Mouse (Mus musculus) CH12F3 (cell line): ENCODE measurements around the gene AL731706.1.
"Not testable (repeated sequence)": the region's sequence is repeated elsewhere in the genome, so short reads cannot be mapped to it uniquely, and the experiment has no call there.

Source experiments
- in situ Hi-C: fragments of 300-500 bp; cut with MboI; formaldehyde crosslinking; loops from 2 replicates; pipeline ENCODE4 v1.14.3; 2020; ENCODE audit warnings: low sequenced_read_pairs

AL731706.1 gene

DNA sequence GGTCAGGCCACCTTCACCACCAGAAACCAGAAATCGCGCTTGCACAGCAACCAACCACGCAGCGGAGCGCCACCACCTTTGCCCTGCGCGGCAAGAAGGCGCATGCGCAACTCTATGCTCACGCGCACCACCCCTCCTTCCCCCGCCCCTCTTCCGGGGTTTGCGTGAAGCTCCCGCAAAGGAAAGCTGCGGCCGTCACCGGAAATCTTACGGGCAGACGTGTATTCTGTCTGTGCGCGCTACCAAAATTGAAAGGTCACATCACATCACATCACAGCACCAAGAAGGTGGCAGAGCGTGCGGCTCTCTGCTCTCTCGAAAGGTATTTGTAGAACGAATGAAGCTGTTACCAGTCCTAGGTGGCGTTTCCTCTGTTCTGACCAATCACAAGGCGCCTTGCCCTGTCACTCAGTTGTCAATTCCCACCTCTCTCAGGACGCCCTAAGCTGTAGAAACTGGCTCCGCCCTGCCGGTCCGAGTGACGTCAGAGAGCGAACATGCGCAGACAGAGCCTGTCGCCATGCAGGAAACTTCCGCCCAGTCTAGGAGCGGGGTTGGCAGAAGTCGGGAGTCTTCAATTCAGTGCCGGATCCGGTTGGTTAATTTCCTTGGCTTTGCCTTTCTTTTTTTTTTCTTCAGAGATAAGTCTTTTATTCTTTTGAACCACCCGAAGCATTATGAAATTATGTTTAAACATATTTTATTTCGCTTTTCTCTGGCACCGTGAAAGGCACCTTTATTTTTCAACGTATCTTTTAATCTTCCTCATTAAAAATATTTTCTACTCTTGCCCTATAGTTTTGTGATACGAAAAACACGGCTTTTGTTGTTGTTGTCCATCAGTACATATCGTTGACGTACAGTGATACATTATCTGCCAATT is at the start of gene AL731706.1, which contains the start of the genes Slx4ip and Mkks:
AL731706.1 (minus strand) TSS at position 322 of the 883 bp plus-strand sequence.
Slx4ip (plus strand) TSS at position 151 of the 883 bp plus-strand sequence.
Mkks (minus strand) TSS at position 322 of the 883 bp plus-strand sequence.
- in situ Hi-C loops, result no loop called here

DNA sequence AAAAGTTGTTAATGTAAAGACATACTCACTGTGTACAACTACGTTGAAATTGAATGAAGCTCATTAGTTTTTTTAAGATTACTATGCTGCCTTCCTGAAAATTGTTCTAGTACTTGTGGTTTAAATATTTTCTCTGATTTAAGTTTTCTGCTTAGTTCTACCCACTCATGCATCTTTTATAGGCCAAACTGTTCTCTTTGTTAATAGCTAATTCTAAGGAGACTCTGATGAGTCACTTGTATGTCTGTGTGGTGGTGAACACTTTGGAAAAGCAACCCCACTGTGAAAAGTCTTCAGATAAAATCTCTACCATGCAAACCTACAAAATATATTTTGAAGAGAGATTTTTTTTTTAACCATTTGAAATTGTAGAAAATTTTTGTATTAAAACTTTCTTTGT is 47.1 kb upstream of the AL731706.1 start:
- in situ Hi-C loops, result no loop called here

DNA sequence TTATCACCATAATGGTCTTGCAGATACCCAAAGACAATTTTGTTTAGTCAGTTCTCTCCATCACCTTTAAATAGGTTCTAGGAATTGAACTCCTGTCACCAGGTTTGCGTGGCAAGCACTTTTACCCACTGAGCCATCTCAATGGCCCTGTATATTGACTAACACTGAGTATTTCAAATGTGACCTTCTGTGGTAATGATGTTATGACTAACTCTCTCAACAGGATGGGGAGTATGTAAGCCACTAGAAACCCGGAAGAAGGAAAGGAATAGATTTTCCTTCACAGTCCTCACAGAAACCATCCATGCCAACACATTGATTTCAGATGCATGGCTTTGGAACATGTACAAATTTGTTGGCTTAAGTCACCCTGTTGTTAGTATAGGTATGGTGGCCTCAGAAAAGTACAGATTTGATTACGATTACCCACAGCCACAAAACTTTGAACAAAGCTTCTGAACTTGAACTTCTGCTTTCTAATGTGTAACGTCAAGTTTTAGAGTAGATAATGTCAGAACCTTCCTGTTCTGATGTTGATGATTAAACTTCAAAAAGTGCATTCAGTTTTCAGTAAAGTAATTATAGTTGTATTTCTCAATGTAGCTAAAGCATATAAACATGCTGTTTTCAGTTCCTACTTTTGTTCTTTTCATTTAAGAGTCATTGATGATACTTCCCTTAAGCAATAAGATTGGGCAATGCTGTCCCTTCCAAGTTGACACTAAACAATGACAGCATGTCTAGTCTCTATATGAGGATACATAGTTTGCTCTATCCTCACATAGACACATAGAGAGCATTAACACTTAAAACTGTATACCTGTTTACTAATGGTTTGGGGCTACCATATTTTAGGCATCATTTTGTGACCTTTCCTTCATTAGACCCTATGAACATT is 45.5 kb upstream of the AL731706.1 start:
- in situ Hi-C loops, result no loop called here

DNA sequence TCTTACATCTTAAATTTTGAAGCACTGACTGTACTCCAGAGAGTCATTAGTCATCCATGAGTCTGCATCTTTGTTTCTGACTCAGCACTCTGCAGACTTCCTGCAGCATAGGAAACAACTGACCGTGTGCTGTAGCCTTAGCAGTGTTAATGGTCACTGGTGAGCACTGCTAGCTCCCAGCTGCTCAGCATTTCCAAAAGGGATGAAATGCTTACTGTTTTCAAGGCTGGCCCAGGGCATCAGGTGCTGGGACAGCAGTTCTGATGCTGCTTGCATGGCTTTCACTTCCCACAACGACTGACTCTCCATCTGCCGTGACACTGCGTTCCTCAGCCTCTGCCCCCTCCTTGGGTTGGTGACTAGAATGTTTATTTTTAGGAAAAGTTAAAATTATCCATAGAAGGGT is 29.8 kb upstream of the AL731706.1 start:
- in situ Hi-C loops, result no loop called here

DNA sequence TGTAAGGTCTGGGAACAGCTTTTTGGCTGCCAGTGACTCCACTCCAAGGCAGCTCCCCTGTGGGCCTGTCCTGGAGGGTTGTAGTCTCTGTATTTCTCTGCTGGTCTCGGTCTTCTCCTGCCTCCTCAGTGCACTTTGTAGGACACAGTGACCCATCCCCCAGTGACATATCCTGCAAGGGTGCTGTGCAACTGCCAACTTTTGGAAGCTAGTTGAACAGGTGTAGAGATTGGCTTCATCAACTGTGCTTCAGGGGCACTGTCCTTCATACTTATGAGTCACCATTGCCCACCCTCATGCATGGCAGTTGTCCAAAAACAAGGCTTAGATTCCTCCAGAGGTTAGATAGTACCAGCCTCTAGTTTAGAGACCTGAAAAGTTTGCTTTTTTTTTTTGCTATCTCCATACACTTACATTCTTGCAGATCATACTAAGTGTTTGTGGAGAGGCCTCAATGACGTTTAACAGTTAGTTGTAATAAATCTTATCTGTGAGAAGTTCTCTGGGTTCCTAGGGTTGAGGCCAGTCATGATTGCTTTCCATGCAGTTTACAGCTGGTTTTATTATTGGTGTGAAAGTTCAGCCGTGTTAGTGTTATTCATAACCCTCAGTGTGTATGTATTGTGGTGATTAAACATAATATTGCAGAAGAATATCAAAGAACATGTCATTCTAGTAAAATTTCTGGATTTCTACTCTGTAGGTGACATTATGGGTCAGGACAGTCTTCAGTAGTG is 29.2 kb upstream of the AL731706.1 start:
- in situ Hi-C loops, result no loop called here

DNA sequence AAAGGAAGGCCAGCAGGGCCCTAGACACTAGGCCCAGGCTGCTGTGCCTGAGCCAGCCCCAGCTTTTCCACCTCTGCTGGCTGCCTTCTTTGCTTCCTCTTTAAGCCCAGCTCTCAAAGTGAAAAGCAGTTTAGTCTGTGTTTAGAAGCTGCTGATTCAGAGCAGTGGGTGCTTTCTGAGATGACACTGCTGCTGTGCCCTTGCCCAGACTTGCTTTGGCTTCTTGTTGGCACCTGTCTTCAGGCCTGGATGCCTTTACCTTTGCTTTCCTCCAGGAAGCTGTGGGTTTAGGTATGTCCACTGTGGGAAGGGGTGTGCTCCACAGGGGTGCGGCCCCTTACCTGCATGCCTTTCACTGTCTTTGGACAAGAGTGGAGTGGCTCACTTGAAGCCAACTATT is 28.2 kb upstream of the AL731706.1 start:
- in situ Hi-C loops, result loop anchor here (5.0 kb wide), 1 partner anchor 262 kb away; no protein-coding TSS in a partner anchor

DNA sequence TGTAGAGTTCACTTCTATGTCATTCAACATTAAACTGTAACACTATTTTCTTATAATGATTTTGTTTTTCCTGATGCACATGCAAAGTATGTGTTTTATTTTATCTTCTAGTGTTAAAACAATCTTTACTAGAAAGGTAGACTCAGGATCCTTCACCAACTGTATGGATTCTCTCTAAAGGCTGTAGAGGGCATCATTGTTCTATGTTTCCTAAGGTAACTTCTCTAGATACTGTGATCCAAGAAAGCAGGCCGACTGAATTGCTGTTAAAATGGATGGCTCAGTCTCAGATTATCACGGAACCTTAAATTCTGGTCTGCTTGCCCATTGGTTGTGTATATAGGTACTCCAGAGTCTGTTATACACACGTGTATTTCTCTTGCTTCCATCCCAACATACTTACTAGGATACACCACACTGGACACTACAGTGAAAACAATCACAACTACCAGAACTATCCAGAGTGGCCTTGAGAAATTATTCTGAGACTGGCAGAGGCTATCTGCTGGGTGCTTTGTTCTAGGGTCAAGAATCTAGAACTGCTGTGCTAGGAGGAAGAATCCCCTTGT is 23.2 kb upstream of the AL731706.1 start:
- in situ Hi-C loops, result no loop called here

DNA sequence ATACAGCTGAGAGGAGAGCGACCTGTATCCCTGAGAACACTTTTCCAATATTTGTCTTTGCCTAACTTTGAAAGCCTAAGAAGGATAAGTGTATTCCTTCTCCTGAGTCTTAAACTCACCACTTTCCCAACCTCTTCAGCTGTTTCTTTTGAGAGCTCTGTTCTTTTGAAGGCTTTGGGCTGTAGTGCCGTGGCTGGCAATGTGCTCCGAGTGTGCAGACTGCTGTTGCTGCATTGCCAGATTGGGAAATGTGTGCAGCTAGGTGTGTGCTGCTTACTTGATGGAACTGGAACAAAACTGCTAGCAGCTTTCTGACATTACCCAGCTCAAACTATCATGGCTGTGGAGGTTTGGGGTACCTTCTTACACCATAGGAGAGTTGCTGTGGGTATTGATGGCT is 21.8 kb upstream of the AL731706.1 start:
- in situ Hi-C loops, result no loop called here

DNA sequence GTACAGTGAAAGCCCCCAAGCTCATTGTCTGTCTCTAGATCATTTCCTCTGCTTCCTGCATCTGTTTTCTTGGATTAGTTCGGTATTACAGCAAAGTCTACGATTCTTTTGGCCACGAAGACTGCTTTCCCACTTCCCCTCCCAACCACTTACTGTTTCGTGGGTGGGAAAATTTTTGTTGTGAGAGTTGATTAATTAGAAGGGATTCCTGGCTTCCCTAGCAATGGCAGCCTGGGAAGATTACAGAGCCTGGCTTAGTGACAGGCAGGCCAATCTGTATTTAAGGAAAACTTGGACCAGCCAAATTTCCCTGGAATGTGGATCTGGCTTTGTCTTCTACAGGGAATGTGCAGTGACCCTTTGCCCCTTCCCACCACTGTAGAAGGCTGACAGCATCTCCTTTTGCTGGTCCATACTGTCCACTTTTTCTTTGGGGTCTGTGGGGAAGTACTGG is 20.8 kb upstream of the AL731706.1 start:
- in situ Hi-C loops, result no loop called here

DNA sequence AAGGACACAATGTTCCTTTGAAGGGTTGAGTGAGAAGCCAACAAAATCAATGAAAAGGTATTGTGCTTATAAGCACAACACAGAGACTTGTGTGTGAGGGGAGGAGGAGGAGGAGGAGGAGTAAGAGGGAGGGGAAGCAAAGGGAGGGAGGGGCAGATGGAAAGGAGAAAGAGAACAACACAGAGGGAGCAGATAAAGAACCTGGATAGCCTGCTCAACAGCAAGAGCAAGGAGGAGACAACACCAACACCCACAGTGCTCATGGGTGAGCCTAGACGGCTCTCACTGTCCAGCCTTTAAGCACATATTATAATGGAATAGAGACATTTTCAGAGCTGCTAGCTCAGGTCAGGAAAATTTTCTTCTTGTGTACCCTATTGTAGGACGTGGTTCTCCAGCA is 18.1 kb upstream of the AL731706.1 start:
- in situ Hi-C loops, result no loop called here

DNA sequence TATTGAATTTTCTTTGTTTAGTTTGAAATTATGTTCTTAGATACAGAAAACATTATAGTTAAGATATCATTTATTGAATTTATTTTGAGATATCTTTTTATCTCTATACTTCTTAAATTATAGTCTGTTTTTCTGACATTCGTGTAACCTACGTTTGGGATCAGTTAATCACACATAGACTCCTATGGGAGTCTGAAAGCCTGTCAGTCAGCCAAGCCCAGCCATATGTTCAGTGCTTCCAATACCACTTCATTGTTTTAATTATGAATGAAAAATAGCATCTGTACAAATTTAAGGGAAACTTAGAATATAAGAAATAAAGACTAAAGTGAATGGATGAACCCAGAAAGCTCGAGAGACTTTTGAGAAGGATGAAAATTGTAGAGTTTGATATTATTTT is 17.4 kb upstream of the AL731706.1 start:
- in situ Hi-C loops, result no loop called here

DNA sequence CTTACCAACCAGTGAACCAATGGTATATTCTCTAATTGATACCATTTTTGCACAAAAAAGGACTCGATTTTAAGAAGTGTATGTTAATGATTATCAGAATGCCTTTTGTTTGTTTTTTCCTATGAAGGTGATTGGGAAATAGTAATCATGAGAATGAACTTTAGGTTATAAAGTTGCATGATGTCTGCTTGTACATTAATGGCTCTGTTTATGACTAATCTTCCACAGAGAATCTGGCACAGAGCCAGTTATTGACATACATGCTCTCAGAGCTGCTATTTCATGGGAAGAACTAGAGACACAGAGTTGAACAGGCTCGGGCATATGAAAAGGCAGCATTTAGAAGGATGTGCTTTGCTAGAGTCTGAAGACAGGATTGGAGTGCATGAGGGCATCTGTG is 4.9 kb upstream of the AL731706.1 start:
- in situ Hi-C loops, result no loop called here

DNA sequence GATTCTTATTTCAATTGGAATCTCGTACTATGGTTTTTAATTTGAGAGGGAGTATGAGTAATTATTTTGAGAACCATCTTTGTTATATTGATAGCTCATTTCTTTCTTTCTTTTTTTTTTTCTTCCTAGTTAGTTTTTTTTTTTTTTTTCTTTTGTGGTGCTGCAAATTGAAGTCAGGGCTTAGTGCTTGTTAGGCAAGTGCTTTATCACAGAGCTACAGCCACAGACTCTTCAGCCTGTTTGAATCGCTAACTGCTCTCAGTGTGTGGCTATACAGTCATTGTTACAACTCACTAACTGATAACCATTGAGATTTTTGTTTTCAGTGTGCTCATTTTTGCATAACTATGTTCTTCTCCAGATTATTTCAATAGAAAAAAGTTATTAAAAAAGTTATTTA is 3.3 kb upstream of the AL731706.1 start:
- in situ Hi-C loops, result no loop called here

DNA sequence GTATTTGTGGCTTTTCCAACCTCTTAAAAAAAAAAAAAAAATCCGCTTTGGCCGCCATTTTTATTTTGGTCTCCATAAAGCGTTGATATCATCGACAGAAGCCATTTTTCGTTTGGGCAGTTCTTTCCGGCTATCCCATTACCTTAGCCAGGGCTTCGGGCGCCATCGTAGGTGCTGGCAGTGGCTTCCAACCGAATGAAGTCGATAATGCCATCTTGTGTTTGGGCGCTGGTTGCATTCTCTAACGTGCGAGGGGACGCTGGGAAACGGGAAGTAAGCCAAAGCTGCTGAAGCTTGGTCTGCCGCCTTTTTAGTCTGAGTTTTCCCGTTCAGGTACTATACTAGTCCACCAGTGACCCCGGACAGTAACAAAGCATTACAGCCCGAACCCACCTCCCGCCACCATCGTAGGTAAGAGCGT is 772 bp upstream of the AL731706.1 start:
- in situ Hi-C loops, result no loop called here

DNA sequence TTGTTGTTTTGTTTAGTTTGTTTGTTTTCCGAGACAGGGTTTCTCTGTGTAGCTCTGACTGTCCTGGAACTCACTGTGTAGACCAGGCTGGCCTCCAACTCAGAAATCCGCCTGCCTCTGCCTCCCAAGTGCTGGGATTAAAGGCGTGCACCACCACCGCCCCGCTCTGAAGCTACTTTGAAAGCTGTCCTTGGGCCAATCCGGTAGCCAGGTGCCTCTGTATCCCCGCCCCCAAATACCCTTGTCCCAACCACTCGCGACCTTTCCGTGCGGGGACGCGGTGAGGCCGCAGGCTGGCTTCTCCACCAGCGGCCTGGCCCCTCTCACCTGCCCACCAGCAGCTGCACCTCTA is 497 bp downstream of the AL731706.1 start:
- in situ Hi-C loops, result not testable (repeated sequence)

DNA sequence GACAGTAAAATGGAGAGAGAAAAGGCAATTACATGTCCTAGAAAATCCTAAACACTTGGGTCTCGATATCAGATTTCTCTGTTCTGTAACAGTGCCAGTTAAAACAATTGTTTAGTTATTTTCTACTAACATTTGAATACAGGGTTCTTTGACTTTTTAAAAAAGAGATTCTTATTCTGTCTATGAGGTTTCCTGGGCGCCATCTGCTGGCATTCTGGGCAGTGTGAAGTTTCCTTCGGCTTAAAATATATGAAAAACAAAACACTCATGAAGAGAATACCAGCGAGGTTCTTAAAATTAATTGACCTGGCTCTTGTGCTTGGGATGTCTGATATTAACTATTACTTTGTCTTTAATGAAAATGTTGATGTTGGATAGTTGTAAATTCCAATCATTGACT is 4.3 kb downstream of the AL731706.1 start:
- in situ Hi-C loops, result no loop called here

DNA sequence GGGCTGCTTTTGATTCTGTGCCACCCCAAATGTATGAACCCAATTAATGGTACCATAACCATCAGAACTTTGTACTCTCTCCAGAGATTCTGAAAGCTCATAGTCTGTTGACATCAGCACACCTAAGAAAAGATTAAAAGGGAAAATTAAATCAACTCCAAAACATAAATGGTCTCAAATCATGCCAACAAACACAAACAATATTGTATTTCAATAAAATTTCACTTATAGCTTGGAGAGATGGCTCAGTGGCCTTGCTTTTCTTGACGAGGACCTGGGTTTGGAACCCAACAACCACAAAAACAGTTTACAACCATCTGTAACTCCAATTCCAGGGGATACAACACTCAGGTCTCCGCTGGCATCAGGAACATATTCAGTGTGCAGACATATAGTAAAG is 5.6 kb downstream of the AL731706.1 start, which contains the start of gene AL731706.2:
AL731706.2 (minus strand) TSS at position 101 of the 400 bp plus-strand sequence.
- in situ Hi-C loops, result no loop called here

DNA sequence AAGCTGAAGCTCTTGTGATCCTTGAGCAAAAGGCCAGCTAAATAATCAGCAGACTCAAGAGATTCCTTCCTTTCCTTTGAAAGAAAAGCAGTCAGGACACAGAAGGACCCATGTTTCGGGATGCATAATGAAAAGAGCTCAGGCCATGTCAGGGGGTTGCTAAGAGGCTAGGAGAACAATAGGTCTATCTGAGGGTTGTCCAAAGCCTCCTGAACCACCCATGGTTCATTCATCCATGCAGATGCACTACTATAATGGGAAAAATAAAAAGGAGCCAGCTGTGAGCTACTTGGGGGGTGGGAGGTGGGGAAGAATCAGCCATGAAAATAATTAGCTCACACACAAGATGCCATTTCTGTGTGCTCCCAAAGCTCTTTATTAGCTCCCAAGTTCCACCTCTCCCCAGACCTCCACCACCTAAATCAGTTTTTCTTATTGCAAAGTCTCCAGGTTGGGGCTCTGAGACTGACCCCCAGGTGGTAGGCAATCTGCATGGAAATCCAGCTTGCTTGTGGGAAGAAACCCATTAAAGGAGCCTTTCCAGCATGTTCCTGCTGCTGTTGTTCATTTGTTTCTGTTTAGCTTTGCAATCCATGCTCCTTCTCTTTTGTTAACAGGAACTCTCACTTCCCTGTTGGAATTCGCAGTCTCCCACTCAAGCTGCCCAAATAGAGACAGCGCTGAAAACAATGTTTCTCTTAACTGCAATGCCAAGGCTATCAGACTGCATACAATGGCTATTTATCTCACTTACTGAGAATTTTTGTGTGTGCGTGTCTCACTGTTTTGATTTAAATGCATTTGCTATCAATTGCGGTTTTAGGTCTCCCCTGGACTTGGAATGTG is 36.4 kb downstream of the AL731706.1 start:
- in situ Hi-C loops, result no loop called here

DNA sequence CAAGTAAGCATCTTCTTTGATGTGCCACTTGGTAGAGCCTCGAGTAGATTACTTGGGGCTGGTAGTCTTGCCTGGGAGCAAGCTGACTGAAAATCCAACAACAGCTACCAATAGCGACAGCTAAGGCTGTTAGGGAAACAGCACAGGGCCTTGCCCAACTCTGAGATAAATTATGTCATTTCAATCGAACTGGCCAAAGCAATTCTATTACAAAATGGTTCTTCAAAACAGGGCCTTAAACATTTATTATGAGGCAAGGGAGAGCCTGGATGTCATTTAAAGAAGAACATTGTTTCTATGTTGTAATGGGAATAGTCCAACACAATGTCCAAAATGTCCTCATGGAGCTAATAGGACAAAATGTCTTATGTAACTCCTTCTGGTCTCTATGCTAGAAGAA is 40.8 kb downstream of the AL731706.1 start:
- in situ Hi-C loops, result no loop called here
